Mouse (Mus musculus): ENCODE measurements at regions not wholly inside any gene's neighbourhood (a gene's known extent, or its start where the extent isn't known, plus 50 kb on each side); places are given as distances from the start of the nearest gene placed in this dataset.

DNA sequence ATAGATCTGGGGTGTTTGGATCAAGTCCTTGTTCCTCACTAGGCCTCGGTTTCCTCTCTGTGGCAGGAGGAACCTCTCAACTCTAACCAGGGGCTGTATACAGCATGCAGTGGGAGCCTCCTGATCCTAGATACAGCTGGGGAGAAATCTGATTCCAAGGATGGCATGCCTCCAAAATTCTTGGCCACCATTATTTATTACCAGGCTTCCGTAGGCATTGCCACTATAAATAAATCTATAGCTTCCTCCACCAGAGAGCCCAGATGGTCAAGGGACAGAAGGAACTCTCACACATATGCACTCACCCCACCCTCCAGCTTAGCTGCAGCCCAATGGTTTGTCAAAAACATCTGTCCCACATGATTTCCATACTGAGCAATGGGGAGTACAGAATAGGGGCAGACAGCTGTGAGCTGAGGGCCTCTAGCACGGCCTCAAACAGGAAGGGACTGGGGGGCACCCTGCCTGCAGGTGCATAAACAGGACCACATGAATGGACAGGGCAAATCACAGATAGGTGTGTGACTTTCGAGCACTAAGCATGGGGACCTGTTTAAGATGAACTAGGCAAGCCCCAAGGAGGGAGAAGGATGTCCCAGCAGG lies 100.8 kb upstream of the Mgme1 start:
- DNase-seq (ENCODE audit: low read depth, low spot score) = no peak

DNA sequence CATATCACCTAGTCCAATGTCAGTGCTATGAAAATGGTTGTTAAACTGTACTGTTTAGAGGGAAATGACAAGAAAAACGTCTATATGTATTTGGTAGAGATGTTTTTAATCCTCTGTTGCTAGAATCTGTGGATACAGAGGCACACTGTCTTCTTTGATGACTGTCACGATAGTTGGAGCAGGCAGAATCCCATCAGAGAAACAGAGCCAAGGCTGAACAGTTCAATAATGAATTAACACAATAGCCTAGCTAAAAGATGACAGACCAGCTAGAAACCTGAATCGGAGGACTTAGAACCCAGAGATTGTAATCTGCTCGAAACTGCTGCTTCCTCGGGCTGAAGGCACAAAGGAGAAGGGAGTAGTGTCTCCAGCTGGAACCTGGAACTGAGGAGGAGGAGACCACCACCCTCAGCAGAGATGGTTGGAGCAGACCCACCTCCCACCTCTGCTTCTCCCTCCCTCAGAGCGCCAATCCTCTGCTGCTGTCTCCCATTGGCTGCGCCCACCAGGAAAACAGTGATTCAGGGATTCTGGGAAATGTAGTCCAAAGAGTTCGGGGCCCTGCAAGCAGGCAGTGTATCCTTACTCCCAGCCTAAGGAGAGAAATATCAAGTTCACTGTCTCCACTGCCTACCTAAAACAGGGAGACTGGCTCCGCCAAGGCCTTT lies 98.2 kb upstream of the Mgme1 start:
- DNase-seq (ENCODE audit: low read depth, low spot score) = peak; percentile 64

DNA sequence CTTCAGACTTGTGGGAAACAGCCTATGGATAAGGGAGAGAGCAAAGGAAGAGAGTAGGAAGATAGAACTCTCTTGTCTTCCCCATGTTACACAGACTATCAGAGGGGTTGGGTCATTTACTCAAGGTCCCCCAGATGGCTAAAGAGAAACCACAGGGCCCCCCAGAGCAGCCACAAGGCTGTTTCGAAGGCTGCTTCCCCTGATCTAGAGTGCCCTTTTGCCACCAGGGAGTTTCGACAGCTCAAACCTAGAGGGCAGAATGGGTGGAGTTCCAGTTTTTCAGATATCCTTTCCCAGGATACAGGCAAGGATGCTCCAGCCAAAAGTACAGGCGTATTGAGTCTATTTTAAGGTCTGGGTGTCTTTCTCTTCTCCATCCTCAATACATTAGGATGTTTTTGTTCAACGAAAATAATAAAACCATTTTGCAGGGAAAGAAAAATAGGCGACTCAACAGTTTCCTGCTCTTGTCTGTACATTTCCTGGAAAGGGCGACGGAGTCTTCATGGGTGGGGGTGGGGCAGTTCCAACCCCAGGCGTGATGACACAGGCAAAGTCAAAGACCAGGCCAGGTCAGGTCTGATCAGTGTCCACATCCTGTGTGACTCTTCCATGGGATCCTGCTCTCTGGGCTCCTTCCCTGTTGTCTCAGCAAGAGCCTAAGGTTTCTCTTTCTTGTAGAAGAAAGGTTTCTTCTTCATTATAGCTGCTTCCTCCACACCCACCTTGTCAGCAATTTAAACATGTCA lies 96.9 kb upstream of the Mgme1 start:
- no peak for DNase-seq (ENCODE audit: low read depth, low spot score)

DNA sequence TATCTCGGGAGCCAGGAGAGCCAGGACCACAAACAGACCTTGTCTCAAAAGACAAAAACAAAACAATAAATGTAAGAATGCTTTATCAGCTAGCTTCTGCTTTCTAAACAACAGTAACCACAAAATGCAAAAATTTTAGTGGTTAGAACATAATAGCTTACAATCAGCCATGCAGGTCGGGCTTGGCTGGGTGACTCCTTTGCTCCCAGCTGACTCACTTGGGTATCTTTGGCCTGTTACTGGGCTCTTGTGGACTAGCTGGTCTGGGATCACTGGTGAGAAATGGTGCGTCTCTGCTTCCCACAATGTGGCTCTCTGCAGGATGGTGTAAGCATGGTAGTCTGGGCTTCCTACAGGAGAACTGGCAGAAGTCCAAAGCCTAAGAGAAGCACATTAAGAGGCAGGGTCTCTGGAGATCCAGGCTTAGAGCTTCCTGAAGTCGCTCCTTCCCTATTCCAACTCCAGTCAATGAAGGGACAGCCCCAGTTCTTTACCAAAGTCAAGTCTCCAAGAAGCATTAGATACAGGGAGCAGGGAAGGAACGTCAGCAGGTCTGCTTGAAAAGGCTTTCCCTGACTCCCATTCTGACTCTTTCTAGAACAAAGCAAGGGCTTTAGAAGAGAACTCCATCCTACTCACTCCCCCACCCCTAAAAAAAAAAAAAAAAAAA lies 96.0 kb upstream of the Mgme1 start:
- DNase-seq (ENCODE audit: low read depth, low spot score) = no peak

DNA sequence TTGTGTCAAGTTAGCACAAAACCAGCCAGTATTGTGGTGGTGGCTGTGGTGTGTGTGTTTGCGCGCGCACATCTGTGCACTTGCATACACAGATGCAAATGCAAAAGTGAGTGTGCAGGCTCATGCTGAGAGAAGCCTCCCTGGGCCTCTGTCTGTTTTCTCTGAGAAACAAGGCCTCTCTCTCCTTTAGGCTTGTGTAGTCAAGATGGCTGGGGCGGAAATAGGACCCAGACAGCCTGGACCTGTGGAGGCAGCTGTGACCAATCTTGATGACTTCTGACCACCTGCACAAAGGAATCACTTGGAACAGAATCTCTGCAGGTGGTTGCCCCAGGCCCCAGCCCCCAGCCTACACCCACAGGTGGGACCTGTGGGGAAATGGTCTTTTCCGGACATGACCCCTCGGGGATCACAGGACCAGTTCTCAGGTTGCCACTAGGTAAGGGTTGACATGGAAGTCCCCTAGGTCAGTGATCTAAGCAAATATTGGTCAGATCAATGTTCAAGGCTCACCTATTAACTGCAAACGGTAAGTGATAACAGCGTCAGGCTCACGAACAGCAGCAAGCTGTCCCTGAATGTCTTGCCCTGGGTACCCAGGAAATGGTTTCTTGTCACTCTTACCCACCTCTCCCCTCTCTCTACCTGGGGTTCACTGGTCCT lies 93.8 kb upstream of the Mgme1 start:
- no peak for DNase-seq (ENCODE audit: low read depth, low spot score)

DNA sequence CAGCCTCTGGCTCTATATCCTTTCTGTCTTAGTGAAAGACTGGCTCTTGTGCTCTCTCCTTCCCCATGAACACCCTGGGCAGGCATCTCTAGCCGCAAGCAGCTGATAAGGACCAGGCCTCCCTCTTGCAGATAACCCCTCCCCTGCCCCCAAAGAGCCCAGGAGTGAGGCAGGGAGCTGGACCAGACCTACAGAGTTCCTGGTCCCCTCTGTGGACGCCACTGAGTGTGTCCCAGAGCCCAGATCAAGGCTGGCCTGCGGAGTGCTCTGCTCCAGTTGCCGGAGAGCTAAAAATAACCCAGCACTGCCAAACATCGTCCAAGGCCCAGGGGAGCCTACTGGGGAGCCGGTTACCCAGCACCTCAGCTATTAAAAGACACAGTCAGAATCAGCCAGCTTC lies 93.2 kb upstream of the Mgme1 start:
- DNase-seq (ENCODE audit: low read depth, low spot score) = no peak

DNA sequence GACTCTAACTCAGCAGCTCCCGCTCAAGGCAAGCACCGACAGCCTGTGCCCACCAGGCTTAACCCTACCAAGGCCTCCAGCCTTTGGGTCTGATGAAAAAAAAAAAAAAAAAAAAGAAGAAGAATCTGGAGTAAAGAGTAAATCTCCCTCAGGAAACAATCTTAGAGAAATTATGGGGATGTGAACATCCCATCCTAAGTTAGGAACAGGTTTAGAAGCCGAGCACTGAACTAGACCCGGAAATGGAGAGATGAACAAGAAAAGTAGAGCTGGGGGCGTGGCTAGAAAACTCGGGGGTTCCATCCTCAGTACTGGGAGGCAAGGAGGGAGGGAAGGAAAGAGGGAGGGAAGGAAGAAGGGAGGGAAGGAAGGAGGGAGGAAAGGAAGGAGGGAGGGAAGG lies 92.5 kb upstream of the Mgme1 start:
- DNase-seq (ENCODE audit: low read depth, low spot score) = no peak

DNA sequence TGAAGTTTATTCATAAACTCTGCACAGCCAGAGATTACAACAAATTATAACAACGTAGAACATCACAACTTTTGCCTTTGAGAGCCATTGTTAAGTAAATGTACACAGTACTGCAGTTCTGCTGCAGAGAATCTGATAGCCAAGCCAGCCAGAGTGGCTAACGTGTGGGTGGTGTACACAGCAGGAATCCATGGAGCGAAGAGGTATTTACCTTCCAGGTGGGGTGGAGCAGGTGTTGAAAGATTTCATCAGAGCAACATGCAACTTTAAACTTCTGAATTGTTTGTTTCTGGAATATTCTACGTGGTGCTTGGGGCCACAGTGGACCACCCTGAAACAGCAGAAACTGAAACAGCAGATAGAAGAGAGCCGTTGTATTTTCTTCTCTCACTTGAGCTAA lies 88.4 kb upstream of the Mgme1 start:
- DNase-seq (ENCODE audit: low read depth, low spot score) = no peak

DNA sequence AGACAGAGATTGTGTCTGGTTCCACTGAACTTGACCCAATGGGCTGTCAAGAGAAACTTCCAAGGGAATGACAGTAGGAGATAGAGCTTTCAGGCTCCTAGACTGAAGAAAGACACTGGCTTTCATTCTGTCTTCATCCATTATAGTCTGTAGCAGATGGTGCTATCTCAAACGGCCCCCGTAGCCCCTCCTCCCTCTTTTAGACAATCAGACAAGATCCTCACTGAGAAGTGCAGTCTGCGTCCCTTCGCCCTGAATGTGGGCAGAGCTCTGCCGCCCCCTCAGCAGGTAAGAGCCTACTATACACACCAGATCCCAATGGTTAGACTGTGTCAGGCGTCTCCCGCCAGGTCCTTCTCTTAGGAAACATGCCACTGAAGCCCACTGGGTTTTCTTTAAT lies 87.9 kb upstream of the Mgme1 start:
- no peak for DNase-seq (ENCODE audit: low read depth, low spot score)

DNA sequence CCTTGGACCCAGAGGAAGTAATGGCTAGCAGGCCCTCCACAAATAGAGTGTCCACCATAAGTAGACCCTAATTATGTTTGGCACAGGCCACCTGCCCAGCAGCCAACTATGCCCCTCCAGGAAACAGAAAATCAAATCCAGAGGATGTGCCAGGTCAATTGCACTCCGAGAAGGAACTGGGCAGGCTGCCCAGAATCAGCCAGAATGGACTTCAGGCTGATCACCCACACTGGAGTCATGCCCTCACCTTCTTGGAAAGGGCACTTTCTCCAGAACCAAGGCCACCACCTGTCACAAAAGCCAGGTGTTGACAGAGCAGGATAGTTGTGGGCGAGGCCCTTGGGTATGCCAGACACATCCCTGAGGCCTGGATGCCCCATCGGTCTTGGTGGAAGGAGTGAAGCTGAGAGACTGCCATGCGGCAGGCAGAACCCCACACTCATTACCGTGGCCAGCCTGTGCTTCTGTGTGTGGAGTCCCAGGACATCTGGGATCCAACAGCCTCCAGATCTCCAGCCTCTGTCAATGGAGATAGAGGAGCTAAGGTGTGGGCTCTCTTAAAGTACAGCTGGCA lies 87.0 kb upstream of the Mgme1 start:
- DNase-seq (ENCODE audit: low read depth, low spot score) = no peak

DNA sequence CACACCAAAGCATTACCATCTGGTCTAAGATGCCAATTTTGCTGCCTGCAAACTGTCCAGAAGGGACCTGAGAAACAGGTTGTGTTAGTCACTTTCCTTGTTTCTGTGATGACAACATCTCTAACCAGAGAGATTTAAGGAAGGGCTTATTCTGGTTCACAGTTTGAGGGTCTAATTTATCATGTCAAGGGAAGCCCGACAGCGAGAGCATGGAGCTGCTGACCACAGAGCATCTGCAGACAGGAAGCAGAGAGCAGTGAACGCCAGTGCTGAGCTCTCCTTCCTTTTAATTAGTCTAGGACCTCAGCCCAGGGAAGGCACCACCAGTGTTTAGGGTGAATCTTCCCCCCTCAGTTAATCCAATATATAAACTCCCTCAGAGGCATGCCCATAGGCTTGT lies 85.3 kb upstream of the Mgme1 start:
- no peak for DNase-seq (ENCODE audit: low read depth, low spot score)

DNA sequence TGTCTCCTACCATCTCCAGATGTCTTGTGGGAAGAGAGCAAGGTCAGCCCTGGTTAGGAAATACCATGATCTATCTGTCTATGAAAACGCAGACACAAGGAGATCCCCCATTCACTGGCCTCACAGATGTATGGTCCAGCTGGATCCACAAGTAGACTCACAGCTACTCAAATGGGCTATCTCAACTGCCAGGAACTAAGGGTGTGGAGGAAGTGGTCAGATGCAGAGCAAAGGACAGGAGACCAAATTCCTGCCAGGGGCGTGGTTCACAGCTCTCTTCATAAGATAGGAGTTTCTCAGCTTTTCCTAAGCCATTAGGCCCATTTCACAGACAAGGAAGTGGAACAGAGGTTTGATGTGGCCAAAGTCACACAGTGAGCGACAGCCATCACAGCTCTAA lies 84.0 kb upstream of the Mgme1 start:
- no peak for DNase-seq (ENCODE audit: low read depth, low spot score)

DNA sequence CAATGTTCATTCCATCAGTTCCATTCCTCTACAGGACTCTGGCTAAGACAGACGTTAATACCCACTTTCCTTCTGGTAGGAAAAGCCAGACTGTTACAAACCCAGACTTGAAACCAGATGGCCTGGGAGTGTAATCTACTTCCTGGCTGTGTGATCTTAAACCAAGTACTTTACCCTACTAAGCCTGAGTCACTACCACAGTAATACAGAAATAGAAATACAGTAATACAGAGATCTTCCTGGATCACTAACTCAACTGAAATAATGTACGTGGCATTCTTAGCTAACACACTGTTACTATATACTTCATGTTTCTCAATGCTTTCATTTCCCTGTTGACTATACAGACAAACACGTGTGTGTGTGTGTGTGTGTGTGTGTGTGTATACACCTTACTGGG lies 82.4 kb upstream of the Mgme1 start:
- DNase-seq (ENCODE audit: low read depth, low spot score) = no peak

DNA sequence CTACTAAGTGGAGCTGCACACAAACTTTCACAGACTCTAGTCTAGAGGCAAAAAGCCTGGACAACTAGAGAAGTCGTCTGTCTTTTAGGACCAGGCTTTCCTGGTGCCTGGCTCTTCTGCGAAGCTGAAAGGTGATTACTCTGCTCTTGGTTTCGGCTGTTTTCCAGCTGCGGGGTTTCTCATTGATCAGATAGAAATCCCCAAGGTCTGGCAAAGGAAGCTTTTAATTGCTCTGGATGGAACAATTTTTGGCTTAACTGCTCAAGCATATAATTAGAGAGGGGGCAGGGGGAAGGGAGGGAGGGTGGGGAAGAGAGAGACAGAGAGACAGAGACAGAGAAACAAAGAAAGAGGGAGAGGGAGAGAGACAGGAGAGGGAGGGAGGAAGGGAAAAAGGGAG lies 82.0 kb upstream of the Mgme1 start:
- DNase-seq (ENCODE audit: low read depth, low spot score) = no peak

DNA sequence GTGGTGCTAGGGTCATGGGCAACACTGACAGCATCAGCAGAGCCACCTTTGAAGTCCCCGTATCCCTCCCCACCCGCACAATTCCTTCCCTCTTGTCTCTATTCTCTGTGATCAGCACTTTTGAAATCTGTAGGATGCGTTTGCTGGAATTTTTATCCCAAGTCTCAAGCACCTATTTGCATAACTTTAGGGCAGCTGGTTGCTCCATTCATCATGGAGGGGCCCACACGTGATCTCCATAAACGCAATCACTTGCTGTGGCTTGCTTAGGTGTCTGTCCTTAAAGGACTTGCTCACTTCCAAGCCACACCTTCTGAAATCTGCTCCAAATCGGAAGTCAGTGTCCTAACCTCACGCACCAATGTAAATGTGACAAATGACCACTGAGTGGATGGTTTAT lies 80.7 kb upstream of the Mgme1 start:
- peak; percentile 66 for DNase-seq (ENCODE audit: low read depth, low spot score)

DNA sequence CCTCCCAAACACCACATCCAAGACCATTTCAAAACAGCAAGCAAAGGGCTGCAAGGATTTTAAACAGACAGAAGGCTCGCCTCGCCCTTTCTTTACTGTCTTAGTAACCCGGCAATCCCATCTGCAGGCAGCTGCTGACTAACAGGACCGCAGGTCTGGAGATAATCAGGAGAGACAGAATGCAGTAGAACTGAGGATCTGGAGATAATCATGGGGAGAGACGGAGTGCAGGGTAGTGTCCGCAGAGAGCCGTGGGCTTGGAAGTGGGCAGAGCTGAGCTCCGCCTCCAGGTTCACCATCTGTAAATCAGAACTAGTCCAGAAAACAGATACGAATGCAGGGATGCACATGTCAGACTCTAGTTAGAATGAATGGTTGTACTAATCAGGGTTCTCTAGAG lies 79.4 kb upstream of the Mgme1 start:
- no peak for DNase-seq (ENCODE audit: low read depth, low spot score)

DNA sequence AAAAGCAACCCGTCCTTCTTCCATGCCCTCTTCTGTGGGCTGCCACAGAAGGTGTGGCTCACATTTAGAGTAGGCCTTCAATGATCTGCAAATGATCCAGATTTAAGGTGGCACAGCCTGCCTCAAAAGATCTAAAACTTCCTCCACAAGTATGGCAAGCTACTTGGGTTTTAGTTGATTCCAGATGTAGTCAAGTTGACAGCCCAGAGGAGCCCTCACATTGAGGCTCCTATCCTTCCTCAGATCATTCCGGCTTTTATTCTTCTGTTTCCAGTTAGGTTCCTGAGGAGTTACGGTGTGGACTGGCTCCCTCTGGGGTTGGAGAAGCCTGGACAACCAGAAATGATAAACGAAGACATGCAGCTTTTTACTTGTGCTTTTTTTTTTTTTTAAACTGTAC lies 78.8 kb upstream of the Mgme1 start:
- no peak for DNase-seq (ENCODE audit: low read depth, low spot score)

DNA sequence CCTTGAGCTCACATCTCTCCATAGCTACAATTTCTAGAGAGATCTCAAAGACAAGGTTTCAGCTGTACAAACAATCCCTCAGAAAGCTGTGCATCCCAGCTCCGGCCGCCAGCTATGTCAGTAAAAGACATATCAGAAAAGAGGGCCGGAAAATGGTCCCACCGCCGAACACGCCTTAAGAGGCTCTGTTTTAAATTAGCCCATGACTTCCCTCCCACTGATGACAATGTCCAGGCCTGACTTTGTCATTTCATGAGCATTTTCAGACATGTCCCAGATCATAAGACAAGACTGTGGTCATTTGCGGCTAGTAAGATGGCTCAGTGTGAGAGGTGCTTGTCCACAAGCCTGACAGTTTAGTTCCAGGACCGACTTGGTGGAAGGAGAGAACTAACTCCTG lies 78.0 kb upstream of the Mgme1 start:
- no peak for DNase-seq (ENCODE audit: low read depth, low spot score)

DNA sequence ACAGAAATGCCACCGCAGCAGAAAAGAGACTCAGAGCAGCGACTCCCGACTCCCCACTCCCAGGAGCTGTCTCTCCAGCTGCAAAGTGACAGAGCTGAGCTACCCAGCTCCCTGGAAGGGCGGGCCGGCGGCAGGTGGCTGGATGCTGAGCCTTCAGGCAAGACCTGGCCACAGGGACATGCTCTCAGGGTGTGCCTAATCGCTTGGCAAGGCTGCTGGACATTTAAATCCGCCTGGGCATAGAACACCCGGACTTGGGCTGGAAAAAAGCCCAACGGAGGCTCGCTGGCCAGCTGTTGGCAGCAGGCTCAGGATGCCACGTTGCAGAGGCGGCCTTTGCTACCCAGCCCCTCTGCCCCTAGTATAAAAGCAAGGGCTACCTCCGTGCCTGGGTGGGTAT lies 74.6 kb upstream of the Mgme1 start:
- DNase-seq (ENCODE audit: low read depth, low spot score) = no peak

DNA sequence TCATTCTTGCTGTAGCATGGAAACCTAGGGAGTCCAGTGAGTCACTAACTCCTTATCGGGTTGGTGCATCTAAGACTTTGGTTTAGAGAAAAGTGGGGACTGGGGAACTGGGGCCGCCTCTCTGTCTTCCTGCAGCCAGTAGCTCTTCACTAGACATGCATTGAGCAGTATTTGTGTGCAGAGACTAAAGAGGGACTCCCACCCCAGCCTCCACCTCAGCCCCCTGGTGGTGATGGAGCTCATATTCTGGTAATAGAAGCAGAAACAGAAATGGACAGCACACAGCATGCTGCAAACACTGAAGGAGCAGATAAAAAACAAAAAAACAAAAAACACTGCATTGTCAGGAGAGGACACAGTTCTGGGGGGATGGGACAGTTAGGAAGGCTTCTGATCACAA lies 73.3 kb upstream of the Mgme1 start:
- DNase-seq (ENCODE audit: low read depth, low spot score) = peak; percentile 36

DNA sequence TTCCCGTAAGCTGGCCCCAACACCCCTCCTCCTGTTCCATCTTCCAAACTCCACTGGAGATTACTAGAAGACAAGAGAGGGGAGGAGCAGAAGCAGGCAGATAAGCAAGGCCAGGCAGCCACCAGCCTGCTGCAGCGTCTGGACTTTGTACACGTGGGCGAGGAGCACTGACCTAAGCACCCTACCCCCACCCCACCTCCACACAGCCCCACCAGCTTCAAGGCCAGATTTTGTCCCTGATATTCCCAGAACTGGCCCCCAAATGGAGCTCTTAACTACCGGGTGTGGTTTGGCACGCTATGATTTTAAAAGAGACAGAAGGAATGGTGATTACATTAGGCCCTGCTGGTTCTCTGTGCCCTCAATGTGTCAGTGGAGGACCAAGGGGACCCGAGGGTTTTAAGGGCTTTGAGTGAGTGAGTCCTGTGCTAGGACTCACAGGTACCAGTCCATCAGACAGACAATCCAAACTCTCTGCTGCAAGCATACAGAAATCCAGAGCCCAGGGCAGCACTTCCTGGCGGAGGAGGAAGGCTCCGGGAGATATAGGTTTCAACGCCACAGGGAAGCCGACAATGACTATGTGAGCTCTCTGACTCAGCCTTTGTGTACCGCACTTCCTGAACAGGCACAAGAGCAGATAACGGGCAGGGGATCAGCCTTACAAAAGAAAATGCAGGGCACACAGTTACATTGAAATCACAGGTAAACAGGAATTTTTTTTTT lies 72.0 kb upstream of the Mgme1 start:
- peak; percentile 26 for DNase-seq (ENCODE audit: low read depth, low spot score)
